Mouse (Mus musculus) cerebellum, adult 2 months (tissue): ENCODE results near the gene Hectd4.

Experiments used
- CTCF ChIP-seq: fragments of 200-500 bp; IDR thresholded peaks from 2 replicates; pipeline ENCODE4 v1.5.1; 2011; ENCODE audit warnings: low read depth, mild to moderate bottlenecking, control low read depth, low read length, moderate library complexity, borderline replicate concordance; ENCODE audit not compliant: insufficient read depth
- POLR2A ChIP-seq: fragments of 200-500 bp; IDR thresholded peaks from 2 replicates; pipeline ENCODE4 v1.6.1; 2011; ENCODE audit warnings: low read length, control low read depth, borderline replicate concordance; ENCODE audit not compliant: insufficient read depth

- no peak for TF ChIP-seq POLR2A
- TF ChIP-seq CTCF: no peak
Observed at GRCm38 (mm10) chr5:121389106-121389505, 169.1 kb downstream of the Hectd4 start.
